Mouse (Mus musculus): ENCODE results near the gene Serpina1e.

- TF ChIP-seq CTCF (IDR thresholded peaks at IDR 0.05; ENCODE audit: extremely low read depth, insufficient read length, insufficient replicate concordance, low read depth, low read length) (no peak), POLR2A (IDR thresholded peaks at IDR 0.05; ENCODE audit: low read depth, low read length) (no peak)
Observed at GRCm38 (mm10) chr12:103984935-103985334, 26.2 kb upstream of the Serpina1e start.
